Mouse (Mus musculus) CH12.LX (cell line): Measurements from ENCODE around the gene Stx8.

Source experiments
- CTCF ChIP-seq, 2 experiments: IDR thresholded peaks in 1 of 2; conservative IDR thresholded peaks in 1 of 2; 2 replicates each; pipeline ENCODE4 v1.5.1; 2011 to 2012; ENCODE audit warnings: low read depth in 2 of 2, low read length in 2 of 2, improper control_type of control experiment in 1 of 2, inconsistent platforms in 1 of 2, mild to moderate bottlenecking in 1 of 2, moderate library complexity in 1 of 2
- MYC ChIP-seq: IDR thresholded peaks from 2 replicates; pipeline ENCODE4 v1.6.1; 2011; ENCODE audit warnings: low read depth, mild to moderate bottlenecking, improper control_type of control experiment, low read length
- POLR2A ChIP-seq: IDR thresholded peaks from 2 replicates; pipeline ENCODE4 v1.6.1; 2011; ENCODE audit warnings: low read depth, mild to moderate bottlenecking, improper control_type of control experiment, low read length
- RAD21 ChIP-seq: IDR thresholded peaks from 2 replicates; pipeline ENCODE4 v1.6.1; 2011; ENCODE audit warnings: low read depth, mild to moderate bottlenecking, low read length, improper control_type of control experiment, moderate library complexity
- SIN3A ChIP-seq: IDR thresholded peaks from 2 replicates; pipeline ENCODE4 v1.6.1; 2012; ENCODE audit warnings: low read length, improper control_type of control experiment, inconsistent platforms
- UBTF ChIP-seq: IDR thresholded peaks from 2 replicates; pipeline ENCODE4 v1.6.1; 2012; ENCODE audit warnings: low read depth, mild to moderate bottlenecking, inconsistent platforms, low read length, improper control_type of control experiment, moderate library complexity
- USF1 ChIP-seq: IDR thresholded peaks from 2 replicates; pipeline ENCODE4 v1.6.1; 2014; ENCODE audit warnings: low read depth, mild to moderate bottlenecking, inconsistent platforms, low read length, improper control_type of control experiment
- ZNF384 ChIP-seq: IDR thresholded peaks from 2 replicates; pipeline ENCODE4 v1.6.1; 2012; ENCODE audit warnings: low read depth, low read length, improper control_type of control experiment, inconsistent platforms

DNA sequence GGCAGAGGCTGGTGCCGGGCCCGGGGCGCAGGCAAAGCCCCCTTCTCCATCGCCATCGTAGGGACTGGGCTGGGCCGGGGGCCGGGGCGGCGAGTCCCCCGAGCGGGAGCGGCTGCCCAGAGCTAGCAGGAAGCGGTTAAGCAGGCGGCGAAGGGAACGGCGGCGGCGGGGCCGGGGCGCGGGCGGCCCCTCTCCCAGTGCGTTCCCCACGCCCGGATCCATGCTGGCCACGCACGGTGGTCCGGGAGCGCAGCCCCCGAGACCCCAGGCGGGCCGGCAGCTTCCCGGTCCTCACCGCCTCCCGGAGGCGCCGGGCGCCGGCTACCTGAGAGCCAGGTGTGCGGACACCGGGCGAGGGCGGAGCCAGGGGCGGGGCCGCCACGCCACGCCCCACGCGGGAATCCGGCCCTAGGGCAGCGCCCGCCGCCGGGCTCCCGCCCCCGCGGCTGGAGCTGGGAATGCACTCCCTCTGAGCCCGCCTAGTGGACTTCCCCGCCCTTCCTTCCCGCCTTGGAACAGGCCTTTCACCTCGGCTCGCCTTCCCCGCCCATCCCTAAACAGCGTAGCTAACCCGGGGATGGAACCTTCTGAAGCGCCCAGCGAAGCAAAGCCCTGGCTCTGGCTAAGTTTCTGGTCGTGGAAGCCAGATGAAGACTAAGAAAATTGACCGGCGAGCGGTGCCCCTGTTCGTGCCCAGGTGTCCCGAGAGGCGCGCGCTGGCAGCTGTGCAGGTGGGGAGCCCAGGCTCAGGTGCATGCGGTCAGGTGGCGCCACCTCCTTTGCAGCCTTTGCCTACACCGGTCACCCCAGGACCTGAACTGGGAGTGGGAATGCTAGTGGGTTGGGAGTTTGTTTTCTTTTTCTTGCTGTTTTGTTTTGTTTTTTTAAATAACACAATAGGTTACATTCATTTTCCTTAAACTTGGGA is 43.9 kb upstream of the Stx8 start, which contains the start of gene Usp43:
- TF ChIP-seq ZNF384 (no peak), UBTF (no peak), RAD21 (no peak), MYC (no peak), SIN3A (no peak), USF1 (no peak), POLR2A (no peak), CTCF (conservative IDR thresholded peaks at IDR 0.05 in 1 of 2, IDR thresholded peaks at IDR 0.05 in 1 of 2; ENCODE audit: low read depth in 2 of 2, low read length in 2 of 2) (no peak)
